Mouse (Mus musculus): ENCODE data around the gene Trabd2b. TPM values are rescaled to one million over a fixed set of nuclear protein-coding genes. Genes with fewer than 3 reads are reported as not detected.

Gene Trabd2b
- polyA plus RNA-seq, 1 experiment from 2014 or later, result 0.63 TPM

- Histone ChIP-seq H3K4me1 (replicated peaks; ENCODE audit: control insufficient read depth, insufficient read depth, low read length) (no peaks in the 10 kb centered on the region), H3K27me3 (ENCODE audit: control insufficient read depth, insufficient read depth, low read length) (no peaks in the 10 kb centered on the region), H3K9ac (no peak overlapping the region), H3K4me3 (replicated peaks; ENCODE audit: low read length) (no peak overlapping the region), H3K36me3 (replicated peaks; ENCODE audit: control insufficient read depth, insufficient read depth) (no peaks in the 10 kb centered on the region), H3K4me2 (replicated peaks) (no peak overlapping the region), H3K27ac (no peak overlapping the region), H3K9me3 (ENCODE audit: control insufficient read depth, low read length) (no peaks in the 10 kb centered on the region)
- ATAC-seq (ENCODE audit: low FRiP score) (no peak), DNase-seq (ENCODE audit: low spot score) (no peak)
These were observed 35.4 kb upstream of the Trabd2b start for GRCm38 (mm10) chr4:114370935-114371715.

GRCm38 (mm10) chr4:114372699-114373098, 33.8 kb upstream of the Trabd2b start:
- DNase-seq (ENCODE audit: low spot score) (no peak), ATAC-seq (ENCODE audit: low FRiP score) (no peak)
- Histone ChIP-seq H3K9me3 (ENCODE audit: control insufficient read depth, low read length) (no peaks in the 10 kb centered on the region), H3K4me2 (replicated peaks) (no peak overlapping the region), H3K9ac (no peak overlapping the region), H3K4me1 (replicated peaks; ENCODE audit: control insufficient read depth, insufficient read depth, low read length) (no peaks in the 10 kb centered on the region), H3K36me3 (replicated peaks; ENCODE audit: control insufficient read depth, insufficient read depth) (no peaks in the 10 kb centered on the region), H3K4me3 (replicated peaks; ENCODE audit: low read length) (no peak overlapping the region), H3K27ac (no peak overlapping the region), H3K27me3 (ENCODE audit: control insufficient read depth, insufficient read depth, low read length) (no peaks in the 10 kb centered on the region)
- whole genome bisulfite sequencing, result 84% methylated on average over 3 of the region's 3 CpGs

- WGBS, result 84% methylated on average over 1 of the region's 1 CpGs
- DNase-seq (ENCODE audit: low spot score), result no peak
- no peak overlapping the region for H3K4me3 ChIP-seq (replicated peaks; ENCODE audit: low read length)
These were observed 32.2 kb upstream of the Trabd2b start for GRCm38 (mm10) chr4:114374330-114374729.

GRCm38 (mm10) chr4:114377531-114377930, 29.0 kb upstream of the Trabd2b start:
- H3K9me3 ChIP-seq (ENCODE audit: control insufficient read depth, low read length), result no peaks in the 10 kb centered on the region
- H3K4me1 ChIP-seq (replicated peaks; ENCODE audit: control insufficient read depth, insufficient read depth, low read length), result no peaks in the 10 kb centered on the region
- no peak for DNase-seq (ENCODE audit: low spot score)
- no peak overlapping the region for H3K4me2 ChIP-seq (replicated peaks)
- no peak overlapping the region for H3K27ac ChIP-seq
- 92% methylated on average over 11 of the region's 11 CpGs for WGBS
- no peak overlapping the region for H3K4me3 ChIP-seq (replicated peaks; ENCODE audit: low read length)
- ATAC-seq (ENCODE audit: low FRiP score), result no peak
- no peak overlapping the region for H3K9ac ChIP-seq
- H3K36me3 ChIP-seq (replicated peaks; ENCODE audit: control insufficient read depth, insufficient read depth), result no peaks in the 10 kb centered on the region
- H3K27me3 ChIP-seq (ENCODE audit: control insufficient read depth, insufficient read depth, low read length), result no peaks in the 10 kb centered on the region

More at GRCm38 (mm10) chr4:114374330-114374729, 32.2 kb upstream of the Trabd2b start:
- Histone ChIP-seq H3K4me1 (replicated peaks; ENCODE audit: control insufficient read depth, insufficient read depth, low read length) (no peaks in the 10 kb centered on the region), H3K27ac (no peak overlapping the region), H3K4me2 (replicated peaks) (no peak overlapping the region), H3K9ac (no peak overlapping the region), H3K9me3 (ENCODE audit: control insufficient read depth, low read length) (no peaks in the 10 kb centered on the region), H3K36me3 (replicated peaks; ENCODE audit: control insufficient read depth, insufficient read depth) (no peaks in the 10 kb centered on the region), H3K27me3 (ENCODE audit: control insufficient read depth, insufficient read depth, low read length) (no peaks in the 10 kb centered on the region)
- ATAC-seq (ENCODE audit: low FRiP score), result no peak

GRCm38 (mm10) chr4:114378512-114378911, 28.0 kb upstream of the Trabd2b start:
- Histone ChIP-seq H3K36me3 (replicated peaks; ENCODE audit: control insufficient read depth, insufficient read depth) (no peaks in the 10 kb centered on the region), H3K4me3 (replicated peaks; ENCODE audit: low read length) (no peak overlapping the region), H3K27me3 (ENCODE audit: control insufficient read depth, insufficient read depth, low read length) (no peaks in the 10 kb centered on the region), H3K4me1 (replicated peaks; ENCODE audit: control insufficient read depth, insufficient read depth, low read length) (no peaks in the 10 kb centered on the region), H3K27ac (no peak overlapping the region), H3K9me3 (ENCODE audit: control insufficient read depth, low read length) (no peaks in the 10 kb centered on the region), H3K4me2 (replicated peaks) (no peak overlapping the region), H3K9ac (no peak overlapping the region)
- 87% methylated on average over 7 of the region's 7 CpGs for WGBS
- no peak for ATAC-seq (ENCODE audit: low FRiP score)
- no peak for DNase-seq (ENCODE audit: low spot score)

- no peak overlapping the region for H3K4me3 ChIP-seq (replicated peaks; ENCODE audit: low read length)
- no peak overlapping the region for H3K9ac ChIP-seq
- H3K27ac ChIP-seq, result no peak overlapping the region
- H3K4me2 ChIP-seq (replicated peaks), result no peak overlapping the region
- H3K36me3 ChIP-seq (replicated peaks; ENCODE audit: control insufficient read depth, insufficient read depth), result no peaks in the 10 kb centered on the region
- 92% methylated on average over 4 of the region's 4 CpGs for WGBS
- no peak for DNase-seq (ENCODE audit: low spot score)
- H3K4me1 ChIP-seq (replicated peaks; ENCODE audit: control insufficient read depth, insufficient read depth, low read length), result no peaks in the 10 kb centered on the region
- H3K27me3 ChIP-seq (ENCODE audit: control insufficient read depth, insufficient read depth, low read length), result no peaks in the 10 kb centered on the region
- ATAC-seq (ENCODE audit: low FRiP score), result no peak
- no peaks in the 10 kb centered on the region for H3K9me3 ChIP-seq (ENCODE audit: control insufficient read depth, low read length)
These were observed 27.0 kb upstream of the Trabd2b start for GRCm38 (mm10) chr4:114379416-114379956.

GRCm38 (mm10) chr4:114382627-114383026, 23.9 kb upstream of the Trabd2b start:
- Histone ChIP-seq H3K27me3 (ENCODE audit: control insufficient read depth, insufficient read depth, low read length) (no peaks in the 10 kb centered on the region), H3K9ac (no peak overlapping the region), H3K4me1 (replicated peaks; ENCODE audit: control insufficient read depth, insufficient read depth, low read length) (no peaks in the 10 kb centered on the region), H3K4me3 (replicated peaks; ENCODE audit: low read length) (no peak overlapping the region), H3K9me3 (ENCODE audit: control insufficient read depth, low read length) (no peaks in the 10 kb centered on the region), H3K4me2 (replicated peaks) (no peak overlapping the region), H3K36me3 (replicated peaks; ENCODE audit: control insufficient read depth, insufficient read depth) (no peaks in the 10 kb centered on the region), H3K27ac (no peak overlapping the region)
- no peak for DNase-seq (ENCODE audit: low spot score)
- 24% methylated on average over 1 of the region's 1 CpGs for WGBS
- ATAC-seq (ENCODE audit: low FRiP score), result no peak

GRCm38 (mm10) chr4:114385236-114385635, 21.3 kb upstream of the Trabd2b start:
- no peak for ATAC-seq (ENCODE audit: low FRiP score)
- 81% methylated on average over 5 of the region's 5 CpGs for WGBS

GRCm38 (mm10) chr4:114386395-114386811, 20.1 kb upstream of the Trabd2b start:
- ATAC-seq (ENCODE audit: low FRiP score), result peak; percentile 76
- WGBS, result 55% methylated on average over 2 of the region's 2 CpGs

More at GRCm38 (mm10) chr4:114385236-114385635, 21.3 kb upstream of the Trabd2b start:
- Histone ChIP-seq H3K27me3 (ENCODE audit: control insufficient read depth, insufficient read depth, low read length) (no peaks in the 10 kb centered on the region), H3K4me2 (replicated peaks) (no peak overlapping the region), H3K27ac (no peak overlapping the region), H3K36me3 (replicated peaks; ENCODE audit: control insufficient read depth, insufficient read depth) (no peaks in the 10 kb centered on the region), H3K9ac (no peak overlapping the region), H3K9me3 (ENCODE audit: control insufficient read depth, low read length) (no peaks in the 10 kb centered on the region), H3K4me1 (replicated peaks; ENCODE audit: control insufficient read depth, insufficient read depth, low read length) (no peaks in the 10 kb centered on the region), H3K4me3 (replicated peaks; ENCODE audit: low read length) (no peak overlapping the region)
- DNase-seq (ENCODE audit: low spot score), result no peak

More at GRCm38 (mm10) chr4:114386395-114386811, 20.1 kb upstream of the Trabd2b start:
- no peaks in the 10 kb centered on the region for H3K9me3 ChIP-seq (ENCODE audit: control insufficient read depth, low read length)
- no peaks in the 10 kb centered on the region for H3K4me1 ChIP-seq (replicated peaks; ENCODE audit: control insufficient read depth, insufficient read depth, low read length)
- H3K4me3 ChIP-seq (replicated peaks; ENCODE audit: low read length), result no peak overlapping the region
- no peak overlapping the region for H3K9ac ChIP-seq
- H3K27me3 ChIP-seq (ENCODE audit: control insufficient read depth, insufficient read depth, low read length), result no peaks in the 10 kb centered on the region
- no peak overlapping the region for H3K27ac ChIP-seq
- no peaks in the 10 kb centered on the region for H3K36me3 ChIP-seq (replicated peaks; ENCODE audit: control insufficient read depth, insufficient read depth)
- no peak overlapping the region for H3K4me2 ChIP-seq (replicated peaks)
- DNase-seq (ENCODE audit: low spot score), result no peak

All from hindbrain, embryonic 14.5 days (tissue).